Comparison of ENCODE assay signal across 10 mouse cellular contexts in genomic region chr10:99132189-99132588, GRCm38 (mm10). TPM values are rescaled to one million over a fixed set of nuclear protein-coding genes. Genes with fewer than 3 reads are reported as not detected.
DNase-seq lines count a peak whose midpoint lies in the region; ATAC-seq and TF ChIP-seq lines count a peak whose summit lies in the region.
"Had no signal": no experiment of that assay in that cellular context is flagged by ENCODE, and none has a peak within 500 bp of the region (broad histone marks: within the 10 kb centered on the region; RNA-seq: fewer than 3 reads in every experiment).

No protein-coding gene starts in this region.

- no peak overlapping the region for H3K4me2 ChIP-seq in embryonic facial prominence, embryonic 14.5 days (ENCODE audit: low read depth, low read length)
- H3K4me2 ChIP-seq in limb, embryonic 11.5 days (ENCODE audit: low read depth, severe bottlenecking) = no peak overlapping the region
- 0 out of 2 replicates have a peak overlapping the region, but pooled peaks have one; percentile 0 for H3K4me2 ChIP-seq in intestine, postnatal 0 days (replicated peaks; ENCODE audit: low read depth)
- H3K4me2 ChIP-seq in stomach, embryonic 15.5 days = no peak overlapping the region

- no peak overlapping the region for H3K9ac ChIP-seq in embryonic facial prominence, embryonic 14.5 days (ENCODE audit: low read depth, low read length)
- no peak overlapping the region for H3K9ac ChIP-seq in limb, embryonic 11.5 days (ENCODE audit: low read length)
- H3K9ac ChIP-seq in intestine, postnatal 0 days (ENCODE audit: low read depth, low read length) = no peak overlapping the region
- no peak overlapping the region for H3K9ac ChIP-seq in stomach, embryonic 15.5 days

- no peak for TF ChIP-seq CTCF in intestine, postnatal 0 days (IDR thresholded peaks at IDR 0.05; ENCODE audit: low read depth)

- peak; percentile 82 for DNase-seq in embryonic facial prominence, embryonic 14.5 days (ENCODE audit: low spot score)
- DNase-seq in embryonic facial prominence, embryonic 10.5 days (ENCODE audit: low spot score) = no peak
- DNase-seq in limb, embryonic 11.5 days (ENCODE audit: low spot score) = no peak
- no peak for DNase-seq in limb, embryonic 10.5 days (ENCODE audit: low spot score)
- no peak for DNase-seq in cerebellum, adult 11 months
- DNase-seq in adrenal gland, adult 18-20 months (ENCODE audit: low spot score in 2 of 2) = no peak

- no peaks in the 10 kb centered on the region for H3K27me3 ChIP-seq in embryonic facial prominence, embryonic 14.5 days (replicated peaks; ENCODE audit: control insufficient read depth, insufficient read depth, low read length)
- H3K27me3 ChIP-seq in embryonic facial prominence, embryonic 10.5 days (replicated peaks; ENCODE audit: low read depth, poor library complexity, severe bottlenecking) = no peaks in the 10 kb centered on the region
- no peaks in the 10 kb centered on the region for H3K27me3 ChIP-seq in limb, embryonic 11.5 days (ENCODE audit: control insufficient read depth, insufficient read depth, low read length)
- no peaks in the 10 kb centered on the region for H3K27me3 ChIP-seq in limb, embryonic 10.5 days (ENCODE audit: low read depth, poor library complexity, severe bottlenecking)
- no peaks in the 10 kb centered on the region for H3K27me3 ChIP-seq in intestine, postnatal 0 days (replicated peaks; ENCODE audit: control insufficient read depth, insufficient read depth, low read length)
- no peaks in the 10 kb centered on the region for H3K27me3 ChIP-seq in stomach, embryonic 15.5 days (replicated peaks)

- H3K9me3 ChIP-seq in embryonic facial prominence, embryonic 14.5 days (ENCODE audit: control insufficient read depth, low read length) = no peaks in the 10 kb centered on the region
- H3K9me3 ChIP-seq in embryonic facial prominence, embryonic 10.5 days = no peaks in the 10 kb centered on the region
- H3K9me3 ChIP-seq in limb, embryonic 11.5 days (ENCODE audit: control insufficient read depth, low read length) = no peaks in the 10 kb centered on the region
- no peaks in the 10 kb centered on the region for H3K9me3 ChIP-seq in limb, embryonic 10.5 days (replicated peaks)
- H3K9me3 ChIP-seq in intestine, postnatal 0 days (ENCODE audit: control insufficient read depth) = no peaks in the 10 kb centered on the region
- H3K9me3 ChIP-seq in stomach, embryonic 15.5 days = no peaks in the 10 kb centered on the region

- 71% methylated on average over 6 of the region's 6 CpGs for WGBS in embryonic facial prominence, embryonic 14.5 days
- WGBS in embryonic facial prominence, embryonic 10.5 days = 82% methylated on average over 6 of the region's 6 CpGs
- 88% methylated on average over 6 of the region's 6 CpGs for WGBS in limb, embryonic 11.5 days
- 83% methylated on average over 6 of the region's 6 CpGs for WGBS in limb, embryonic 10.5 days
- 48% methylated on average over 6 of the region's 6 CpGs for WGBS in intestine, postnatal 0 days
- WGBS in stomach, embryonic 15.5 days = 54% methylated on average over 6 of the region's 6 CpGs

- H3K27ac ChIP-seq in embryonic facial prominence, embryonic 14.5 days (replicated peaks; ENCODE audit: low read depth, low read length) = no peak overlapping the region
- H3K27ac ChIP-seq in embryonic facial prominence, embryonic 10.5 days (replicated peaks) = no peak overlapping the region
- no peak overlapping the region for H3K27ac ChIP-seq in limb, embryonic 11.5 days (replicated peaks; ENCODE audit: low read depth, low read length)
- H3K27ac ChIP-seq in limb, embryonic 10.5 days = no peak overlapping the region
- peak overlapping the region; percentile 77 for H3K27ac ChIP-seq in intestine, postnatal 0 days (ENCODE audit: low read depth, low read length)
- peak overlapping the region; percentile 87 for H3K27ac ChIP-seq in stomach, embryonic 15.5 days

- no peak overlapping the region for H3K4me3 ChIP-seq in embryonic facial prominence, embryonic 14.5 days (ENCODE audit: low read depth, low read length)
- no peak overlapping the region for H3K4me3 ChIP-seq in embryonic facial prominence, embryonic 10.5 days
- H3K4me3 ChIP-seq in limb, embryonic 11.5 days (ENCODE audit: low read depth, low read length) = no peak overlapping the region
- H3K4me3 ChIP-seq in limb, embryonic 10.5 days = no peak overlapping the region
- no peak overlapping the region for H3K4me3 ChIP-seq in intestine, postnatal 0 days (ENCODE audit: low read depth, low read length)
- H3K4me3 ChIP-seq in stomach, embryonic 15.5 days (replicated peaks) = no peak overlapping the region
- H3K4me3 ChIP-seq: erythroblast, embryonic 14.5 days had no signal

- peak; percentile 89 for ATAC-seq in embryonic facial prominence, embryonic 14.5 days (ENCODE audit: low read depth)
- ATAC-seq in limb, embryonic 11.5 days (ENCODE audit: insufficient number of reproducible peaks, low FRiP score, low TSS enrichment, low read depth) = peak; percentile 58; the same call in 1 of the 2 replicates
- ATAC-seq in intestine, postnatal 0 days = no peak
- ATAC-seq in stomach, embryonic 15.5 days (ENCODE audit: insufficient read depth, low FRiP score, low read depth) = no peak

- no peaks in the 10 kb centered on the region for H3K4me1 ChIP-seq in embryonic facial prominence, embryonic 14.5 days (ENCODE audit: control insufficient read depth, insufficient read depth, low read length)
- peaks cover 4% of the 10 kb centered on the region; the same call in 1 of the 2 replicates for H3K4me1 ChIP-seq in embryonic facial prominence, embryonic 10.5 days
- H3K4me1 ChIP-seq in limb, embryonic 11.5 days (ENCODE audit: control insufficient read depth, insufficient read depth, low read length) = peaks cover 5% of the 10 kb centered on the region
- H3K4me1 ChIP-seq in limb, embryonic 10.5 days = peaks cover 13% of the 10 kb centered on the region; the same call in 1 of the 2 replicates
- 0 out of 2 replicates have a peak, but pooled peaks cover 4% of the 10 kb centered on the region for H3K4me1 ChIP-seq in intestine, postnatal 0 days (replicated peaks; ENCODE audit: control insufficient read depth, insufficient read depth, low read length)
- H3K4me1 ChIP-seq in stomach, embryonic 15.5 days = 0 out of 2 replicates have a peak, but pooled peaks cover 5% of the 10 kb centered on the region

- peaks cover 2% of the 10 kb centered on the region; the same call in 1 of the 2 replicates for H3K36me3 ChIP-seq in embryonic facial prominence, embryonic 14.5 days (ENCODE audit: control insufficient read depth, insufficient read depth, low read length)
- H3K36me3 ChIP-seq in embryonic facial prominence, embryonic 10.5 days (replicated peaks) = peaks cover 76% of the 10 kb centered on the region
- H3K36me3 ChIP-seq in limb, embryonic 11.5 days (ENCODE audit: control insufficient read depth, insufficient read depth, low read length) = no peaks in the 10 kb centered on the region
- H3K36me3 ChIP-seq in limb, embryonic 10.5 days = peaks cover 75% of the 10 kb centered on the region
- 0 out of 2 replicates have a peak, but pooled peaks cover 12% of the 10 kb centered on the region for H3K36me3 ChIP-seq in intestine, postnatal 0 days (ENCODE audit: control insufficient read depth, insufficient read depth)
- no peaks in the 10 kb centered on the region for H3K36me3 ChIP-seq in stomach, embryonic 15.5 days

RNA-seq across cellular contexts. Expression of gene Phxr2, which starts 6.1 kb away (rescaled TPM):
- not detected in 2 replicates for polyA plus RNA-seq in embryonic facial prominence, embryonic 14.5 days (2014; fragmentation: Nextera tagmentation; extraction: Ambion mirVana)
- polyA plus RNA-seq in embryonic facial prominence, embryonic 10.5 days (2016; fragmentation: Nextera tagmentation; extraction: Ambion mirVana) = 0.13 and 0.21 TPM in 2 replicates
- not detected in 2 replicates for polyA plus RNA-seq in limb, embryonic 11.5 days (2014; fragmentation: Nextera tagmentation; extraction: Ambion mirVana)
- polyA plus RNA-seq in limb, embryonic 10.5 days (2016; fragmentation: Nextera tagmentation; extraction: Ambion mirVana) = 0.20 TPM in 1 of 2 replicates, not detected in the other
- polyA plus RNA-seq in intestine, postnatal 0 days (2015; fragmentation: Nextera tagmentation; extraction: Ambion mirVana) = not detected in 2 replicates
- polyA plus RNA-seq in stomach, embryonic 15.5 days (2015; fragmentation: Nextera tagmentation; extraction: Ambion mirVana) = not detected in 2 replicates
- total RNA-seq in adrenal gland, adult 18-20 months (2021) = not detected
- total RNA-seq: layer of hippocampus, adult 18-20 months had no signal
- polyA plus RNA-seq: erythroblast, embryonic 14.5 days had no signal

RNA-seq across cellular contexts. Expression of gene Galnt4, which starts 24.2 kb away (rescaled TPM):
- polyA plus RNA-seq in embryonic facial prominence, embryonic 14.5 days (2014; fragmentation: Nextera tagmentation; extraction: Ambion mirVana) = 14.7 and 16.2 TPM in 2 replicates
- polyA plus RNA-seq in embryonic facial prominence, embryonic 10.5 days (2016; fragmentation: Nextera tagmentation; extraction: Ambion mirVana) = 4.1 and 5.4 TPM in 2 replicates
- 5.8 and 8.0 TPM in 2 replicates for polyA plus RNA-seq in limb, embryonic 11.5 days (2014; fragmentation: Nextera tagmentation; extraction: Ambion mirVana)
- 5.7 and 6.0 TPM in 2 replicates for polyA plus RNA-seq in limb, embryonic 10.5 days (2016; fragmentation: Nextera tagmentation; extraction: Ambion mirVana)
- 12.9 and 13.2 TPM in 2 replicates for polyA plus RNA-seq in intestine, postnatal 0 days (2015; fragmentation: Nextera tagmentation; extraction: Ambion mirVana)
- 26.2 and 30.0 TPM in 2 replicates for polyA plus RNA-seq in stomach, embryonic 15.5 days (2015; fragmentation: Nextera tagmentation; extraction: Ambion mirVana)
- total RNA-seq in adrenal gland, adult 18-20 months (2021) = 1 to 10 TPM; 4.0 to 6.3 TPM

RNA-seq across cellular contexts. Expression of gene Poc1b, which starts 25.4 kb away (rescaled TPM):
- polyA plus RNA-seq in embryonic facial prominence, embryonic 14.5 days (2014; fragmentation: Nextera tagmentation; extraction: Ambion mirVana) = 18.9 and 22.5 TPM in 2 replicates
- polyA plus RNA-seq in embryonic facial prominence, embryonic 10.5 days (2016; fragmentation: Nextera tagmentation; extraction: Ambion mirVana) = 32.6 and 33.3 TPM in 2 replicates
- 48.3 and 48.4 TPM in 2 replicates for polyA plus RNA-seq in limb, embryonic 11.5 days (2014; fragmentation: Nextera tagmentation; extraction: Ambion mirVana)
- polyA plus RNA-seq in limb, embryonic 10.5 days (2016; fragmentation: Nextera tagmentation; extraction: Ambion mirVana) = 39.2 and 39.9 TPM in 2 replicates
- 6.9 and 8.5 TPM in 2 replicates for polyA plus RNA-seq in intestine, postnatal 0 days (2015; fragmentation: Nextera tagmentation; extraction: Ambion mirVana)
- polyA plus RNA-seq in stomach, embryonic 15.5 days (2015; fragmentation: Nextera tagmentation; extraction: Ambion mirVana) = 17.7 and 21.6 TPM in 2 replicates
- 10 to 100 TPM in 1 of 2 experiments, 1 to 10 TPM in 1; 9.5 to 12.0 TPM for total RNA-seq in adrenal gland, adult 18-20 months (2021)

Comparison
In these comparisons a context has a peak if more than half of its experiments do, and no peak if none do; other contexts are left out.
1. ATAC-seq: peak in embryonic facial prominence, embryonic 14.5 days (single experiment) and limb, embryonic 11.5 days (single experiment); none in intestine, postnatal 0 days (single experiment) and stomach, embryonic 15.5 days (single experiment).
2. H3K27ac ChIP-seq: peak in intestine, postnatal 0 days (single experiment) and stomach, embryonic 15.5 days (single experiment); none in embryonic facial prominence, embryonic 14.5 days (single experiment), embryonic facial prominence, embryonic 10.5 days (single experiment), limb, embryonic 11.5 days (single experiment) and limb, embryonic 10.5 days (single experiment).